13 mouse cellular contexts compared by ENCODE assay signal in the genomic region with DNA sequence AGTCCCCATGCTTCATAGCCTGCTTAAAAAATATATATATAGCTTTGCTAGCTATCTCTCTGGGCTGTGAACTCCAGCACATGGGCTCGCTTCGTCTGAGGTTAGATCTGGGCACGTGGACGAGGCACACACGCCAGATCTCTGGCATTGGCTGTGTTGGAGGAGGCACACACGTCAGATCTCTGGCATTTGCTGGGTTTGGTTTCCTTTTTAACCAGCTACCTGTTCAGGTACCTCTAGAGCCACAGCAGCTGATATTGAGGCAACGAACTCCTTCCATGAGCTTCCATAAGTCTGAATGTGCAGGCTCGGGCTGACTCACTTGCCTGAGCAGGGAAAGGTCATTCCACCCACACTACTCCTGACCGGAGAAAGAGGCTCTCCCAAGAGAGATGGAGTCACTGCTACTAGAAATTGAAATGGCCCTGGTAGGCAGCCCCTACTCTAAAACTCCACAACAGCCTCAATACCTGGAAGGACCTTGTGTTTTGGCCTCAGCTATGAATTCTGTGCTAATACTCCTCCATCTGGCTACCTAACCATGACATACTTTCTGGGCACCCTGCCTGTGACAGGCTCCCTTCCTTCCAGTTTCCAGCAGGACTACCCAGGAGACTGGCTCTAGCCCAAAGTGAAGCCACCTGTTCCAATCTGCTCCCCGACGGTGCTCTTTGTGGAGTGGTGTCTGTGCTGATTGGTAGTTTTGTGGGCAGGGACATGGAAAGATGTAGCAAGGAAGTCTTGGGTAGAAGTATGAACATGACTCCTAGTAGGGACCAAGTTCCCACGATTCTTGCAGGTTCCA. TPM values are rescaled to one million over a fixed set of nuclear protein-coding genes. Genes with fewer than 3 reads are reported as not detected.
DNase-seq lines count a peak whose midpoint lies in the region; ATAC-seq lines count a peak whose summit lies in the region.
"Had no signal": no experiment of that assay in that cellular context is flagged by ENCODE, and none has a peak within 500 bp of the region (broad histone marks: within the 10 kb centered on the region; RNA-seq: fewer than 3 reads in every experiment).

No protein-coding gene starts in this region.

- H3K36me3 ChIP-seq in heart, embryonic 11.5 days (ENCODE audit: control insufficient read depth, insufficient read depth, low read length) = no peaks in the 10 kb centered on the region
- H3K36me3 ChIP-seq: embryonic facial prominence, embryonic 12.5 days; lung, embryonic 15.5 days had no signal

- H3K4me3 ChIP-seq in heart, embryonic 11.5 days (ENCODE audit: low read depth, low read length) = no peak overlapping the region
- H3K4me3 ChIP-seq: embryonic facial prominence, embryonic 12.5 days; lung, embryonic 15.5 days had no signal

- peaks cover 21% of the 10 kb centered on the region for H3K27me3 ChIP-seq in heart, embryonic 11.5 days (ENCODE audit: control insufficient read depth, insufficient read depth, low read length)

- no peaks in the 10 kb centered on the region for H3K4me1 ChIP-seq in heart, embryonic 11.5 days (ENCODE audit: control insufficient read depth, insufficient read depth, low read length)

- WGBS in heart, embryonic 11.5 days (ENCODE audit: insufficient replicate concordance) = 76% methylated on average over 12 of the region's 12 CpGs

- no peak for ATAC-seq in heart, embryonic 11.5 days (replicated peaks; ENCODE audit: insufficient number of reproducible peaks, low FRiP score, low TSS enrichment)

- peak; percentile 77 for DNase-seq in layer of hippocampus, adult 11-12 months (ENCODE audit: low spot score)
- no peak for DNase-seq in layer of hippocampus, adult 9-10 months (ENCODE audit: low spot score)
- peak; percentile 99 for DNase-seq in brain, adult 2 months (ENCODE audit: low read depth, low spot score)
- peak; percentile 97 for DNase-seq in cerebellum, adult 8-10 months
- DNase-seq in layer of hippocampus, adult 9-11 months = peak; percentile 84
- no peak for DNase-seq in urinary bladder, postnatal 25 days (ENCODE audit: low spot score)
- DNase-seq: heart, adult 11 months; heart, postnatal 10 days; kidney, postnatal 10 days; thymus, adult 2 months had no signal

- no peak overlapping the region for H3K9ac ChIP-seq in heart, embryonic 11.5 days (ENCODE audit: low read depth, low read length)
- H3K9ac ChIP-seq: embryonic facial prominence, embryonic 12.5 days; lung, embryonic 15.5 days had no signal

- H3K27ac ChIP-seq in heart, embryonic 11.5 days (ENCODE audit: low read depth, low read length) = no peak overlapping the region
- H3K27ac ChIP-seq: embryonic facial prominence, embryonic 12.5 days; lung, embryonic 15.5 days had no signal

- no peak overlapping the region for H3K4me2 ChIP-seq in heart, embryonic 11.5 days
- H3K4me2 ChIP-seq: embryonic facial prominence, embryonic 12.5 days; lung, embryonic 15.5 days had no signal

- no peaks in the 10 kb centered on the region for H3K9me3 ChIP-seq in heart, embryonic 11.5 days (replicated peaks; ENCODE audit: control insufficient read depth, low read length)
- H3K9me3 ChIP-seq: embryonic facial prominence, embryonic 12.5 days; lung, embryonic 15.5 days had no signal

RNA-seq across cellular contexts. Expression of a gene that starts 3.4 kb away (rescaled TPM):
- 1.1 and 1.4 TPM in 2 replicates for polyA plus RNA-seq in heart, embryonic 11.5 days (2014; fragmentation: Nextera tagmentation; extraction: Ambion mirVana)

RNA-seq across cellular contexts. Expression of a gene that starts 13.8 kb away (rescaled TPM):
- 128 TPM in 2 replicates for polyA plus RNA-seq in heart, embryonic 11.5 days (2014; fragmentation: Nextera tagmentation; extraction: Ambion mirVana)

RNA-seq across cellular contexts. Expression of a gene that starts 21.8 kb away (rescaled TPM):
- polyA plus RNA-seq in heart, embryonic 11.5 days (2014; fragmentation: Nextera tagmentation; extraction: Ambion mirVana) = 8.9 and 9.7 TPM in 2 replicates

RNA-seq across cellular contexts. Expression of a gene that starts 37.6 kb away (rescaled TPM):
- 52.9 and 53.5 TPM in 2 replicates for polyA plus RNA-seq in heart, embryonic 11.5 days (2014; fragmentation: Nextera tagmentation; extraction: Ambion mirVana)

RNA-seq across cellular contexts. Expression of a gene that starts 43.8 kb away (rescaled TPM):
- 0.47 and 0.68 TPM in 2 replicates for polyA plus RNA-seq in heart, embryonic 11.5 days (2014; fragmentation: Nextera tagmentation; extraction: Ambion mirVana)

Comparison
In these comparisons a context has a peak if more than half of its experiments do, and no peak if none do; other contexts are left out.
1. DNase-seq: peak in layer of hippocampus, adult 11-12 months (single experiment), brain, adult 2 months (single experiment), cerebellum, adult 8-10 months (single experiment) and layer of hippocampus, adult 9-11 months (single experiment); none in layer of hippocampus, adult 9-10 months (single experiment) and urinary bladder, postnatal 25 days (single experiment).